16 mouse cellular contexts compared by ENCODE assay signal in the genomic region with DNA sequence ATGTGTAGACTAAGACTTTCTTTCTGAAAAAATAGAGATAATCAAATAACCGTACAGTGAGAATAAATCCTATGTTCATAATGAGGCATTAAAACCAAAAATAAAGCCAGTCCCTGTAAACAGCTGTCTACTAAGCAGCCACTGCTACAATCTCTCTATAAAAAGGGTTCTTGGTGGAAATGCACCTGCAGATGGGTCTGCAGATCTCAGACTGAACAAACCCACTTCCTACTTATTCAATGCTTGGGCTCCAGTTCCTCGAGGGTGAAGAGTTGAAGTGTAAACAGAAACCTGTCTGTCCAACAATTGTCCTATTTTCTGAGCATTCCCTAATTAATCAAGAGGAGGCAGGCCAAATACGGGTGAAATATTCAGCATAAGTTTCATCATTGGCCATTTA.
"Had no signal": no experiment of that assay in that cellular context is flagged by ENCODE, and none has a peak within 500 bp of the region (broad histone marks: within the 10 kb centered on the region; RNA-seq: fewer than 3 reads in every experiment).

No protein-coding gene starts in this region.

- H3K27me3 ChIP-seq: limb, embryonic 13.5 days; liver, embryonic 15.5 days; neural tube, embryonic 12.5 days had no signal

- H3K4me1 ChIP-seq: liver, embryonic 15.5 days; midbrain, embryonic 10.5 days; neural tube, embryonic 12.5 days had no signal

- DNase-seq: kidney, postnatal 14 days; left cerebral cortex, postnatal 4 days; lung, embryonic 14.5 days; lung, postnatal 10 days; lung, postnatal 4 days; midbrain, embryonic 14.5 days; retina, postnatal 1 day; right cerebral cortex, postnatal 4 days; thymus, adult 2 months; thymus, postnatal 4 days had no signal

- H3K9ac ChIP-seq: limb, embryonic 13.5 days; liver, embryonic 15.5 days; lung, embryonic 14.5 days; neural tube, embryonic 12.5 days had no signal

- H3K4me3 ChIP-seq: limb, embryonic 13.5 days; liver, embryonic 15.5 days; midbrain, embryonic 10.5 days; myocyte; neural tube, embryonic 12.5 days had no signal

- H3K4me2 ChIP-seq: limb, embryonic 13.5 days; liver, embryonic 11.5 days; liver, embryonic 15.5 days; lung, embryonic 14.5 days; neural tube, embryonic 12.5 days had no signal

- H3K9me3 ChIP-seq: limb, embryonic 13.5 days; liver, embryonic 15.5 days; midbrain, embryonic 10.5 days; neural tube, embryonic 12.5 days had no signal

- H3K27ac ChIP-seq: limb, embryonic 13.5 days; liver, embryonic 15.5 days; midbrain, embryonic 10.5 days; neural tube, embryonic 12.5 days had no signal

- H3K36me3 ChIP-seq: limb, embryonic 13.5 days; liver, embryonic 15.5 days; midbrain, embryonic 10.5 days; neural tube, embryonic 12.5 days had no signal
